Mouse (Mus musculus): ENCODE data around the gene Ptpn12.

DNA sequence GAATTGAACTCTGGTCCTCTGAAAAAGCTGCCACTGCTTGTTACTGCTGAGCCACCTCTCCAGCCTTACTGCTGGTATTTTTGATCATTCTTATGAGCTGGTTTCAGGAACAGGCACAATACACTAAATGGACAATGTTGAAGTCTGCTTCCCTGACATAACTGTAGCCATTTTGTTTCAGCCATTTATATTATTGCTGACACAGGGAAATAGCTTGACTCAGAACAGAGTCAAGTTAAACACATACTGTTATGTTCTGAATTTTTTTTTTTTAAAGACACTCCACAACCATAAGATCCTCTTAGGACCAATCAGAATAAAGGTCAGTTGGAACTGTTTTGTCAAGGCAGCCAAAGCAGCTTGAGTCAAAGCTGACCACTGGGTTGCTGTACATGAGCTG is 72.2 kb downstream of the Ptpn12 start:
- TF ChIP-seq RAD21 (IDR thresholded peaks at IDR 0.05; ENCODE audit: low read depth, low read length) (no peak), POLR2A (IDR thresholded peaks at IDR 0.05; ENCODE audit: low read depth, low read length) (no peak), JUN (IDR thresholded peaks at IDR 0.05; ENCODE audit: insufficient read depth, low read depth, low read length) (no peak), CTCF (conservative IDR thresholded peaks at IDR 0.05 in 1 of 2, IDR thresholded peaks at IDR 0.05 in 1 of 2; ENCODE audit: low read depth in 2 of 2, low read length in 2 of 2) (no peak), BHLHE40 (IDR thresholded peaks at IDR 0.05; ENCODE audit: low read depth, low read length) (no peak), MEF2A (IDR thresholded peaks at IDR 0.05; ENCODE audit: borderline replicate concordance, low read depth, low read length) (no peak), MAFK (IDR thresholded peaks at IDR 0.05; ENCODE audit: insufficient replicate concordance, low read length) (peak; percentile 72; the same call in 1 of the 2 replicates), ZKSCAN1 (IDR thresholded peaks at IDR 0.05; ENCODE audit: borderline replicate concordance, low read depth, low read length) (no peak), ZC3H11A (IDR thresholded peaks at IDR 0.05; ENCODE audit: low read depth, low read length) (no peak), EP300 (IDR thresholded peaks at IDR 0.05; ENCODE audit: low read length) (no peak), HCFC1 (IDR thresholded peaks at IDR 0.05; ENCODE audit: low read depth, low read length) (no peak), E2F4 (IDR thresholded peaks at IDR 0.05; ENCODE audit: insufficient replicate concordance, low read depth, low read length) (no peak)
